Mouse (Mus musculus) liver (tissue): ENCODE data around the gene Cd72.

Experiments used
- DNase-seq: peaks from one replicate; pipeline ENCODE4 v3.0.0-alpha.2; 2020; ENCODE audit warnings: mixed read lengths

Gene Cd72

GRCm38 (mm10) chr4:43425648-43426380 lies 28.6 kb downstream of the Cd72 start:
- no peak for DNase-seq

- no peak for DNase-seq
These were observed 29.2 kb downstream of the Cd72 start for GRCm38 (mm10) chr4:43425197-43425596.

GRCm38 (mm10) chr4:43424072-43424471 lies 30.4 kb downstream of the Cd72 start:
- DNase-seq: no peak

GRCm38 (mm10) chr4:43423267-43423934 lies 31.0 kb downstream of the Cd72 start:
- no peak for DNase-seq

- DNase-seq: peak; percentile 44
These were observed 32.7 kb downstream of the Cd72 start for GRCm38 (mm10) chr4:43421632-43422240.

GRCm38 (mm10) chr4:43420305-43420704 lies 34.1 kb downstream of the Cd72 start:
- DNase-seq: peak; percentile 75

- DNase-seq: no peak
These were observed 34.6 kb downstream of the Cd72 start for GRCm38 (mm10) chr4:43419801-43420281.

- no peak for DNase-seq
These were observed 35.3 kb downstream of the Cd72 start for GRCm38 (mm10) chr4:43418973-43419656.

GRCm38 (mm10) chr4:43418450-43418849 lies 36.0 kb downstream of the Cd72 start:
- DNase-seq: no peak

- DNase-seq: peak; percentile 55
These were observed 37.0 kb downstream of the Cd72 start for GRCm38 (mm10) chr4:43417269-43418062.

GRCm38 (mm10) chr4:43416071-43416490 lies 38.3 kb downstream of the Cd72 start:
- DNase-seq: no peak

GRCm38 (mm10) chr4:43415221-43416070 lies 39.0 kb downstream of the Cd72 start:
- no peak for DNase-seq

GRCm38 (mm10) chr4:43414761-43415160 lies 39.7 kb downstream of the Cd72 start:
- no peak for DNase-seq

GRCm38 (mm10) chr4:43407071-43407920 lies 47.1 kb downstream of the Cd72 start:
- DNase-seq: no peak

GRCm38 (mm10) chr4:43406162-43406971 lies 48.1 kb downstream of the Cd72 start:
- peak; percentile 65 for DNase-seq

GRCm38 (mm10) chr4:43404697-43405096 lies 49.7 kb downstream of the Cd72 start:
- no peak for DNase-seq

GRCm38 (mm10) chr4:43402212-43402611 lies 52.2 kb downstream of the Cd72 start:
- DNase-seq: no peak

- DNase-seq: no peak
These were observed 52.9 kb downstream of the Cd72 start for GRCm38 (mm10) chr4:43401486-43401885.

GRCm38 (mm10) chr4:43400976-43401375 lies 53.5 kb downstream of the Cd72 start:
- DNase-seq: no peak
